In the genomic region with DNA sequence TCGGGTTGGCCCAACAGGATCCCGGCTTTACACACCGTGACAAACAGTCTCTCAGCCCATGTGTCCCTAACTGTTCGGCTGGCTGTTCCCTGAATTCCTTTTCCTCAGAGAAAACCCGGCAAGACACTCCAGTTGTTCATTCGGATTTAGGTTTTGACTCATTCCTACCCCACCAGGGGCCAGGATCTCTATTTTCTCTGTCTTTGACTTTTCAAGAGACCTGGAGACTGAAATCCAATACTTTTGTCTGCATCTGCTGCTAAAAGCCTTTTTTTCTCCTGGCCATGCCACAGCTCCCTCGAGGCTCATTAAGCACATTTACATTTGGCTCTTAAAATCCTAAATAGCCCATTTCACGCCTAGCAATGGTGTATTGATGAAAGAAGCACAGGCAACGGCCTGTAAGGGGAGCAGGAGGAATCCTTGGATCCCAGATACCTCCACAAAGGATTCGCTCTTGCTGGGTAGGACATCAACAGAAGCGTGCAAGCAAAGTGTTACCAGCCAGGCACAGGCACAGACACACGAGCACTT, we compare ENCODE assay signal across 11 mouse cellular contexts.
A peak's percentile ranks its signal among the peaks of the same experiment; 100 is the strongest.
DNase-seq lines count a peak whose midpoint lies in the region; ATAC-seq and TF ChIP-seq lines count a peak whose summit lies in the region.
"Had no signal": no experiment of that assay in that cellular context is flagged by ENCODE, and none has a peak within 500 bp of the region (broad histone marks: within the 10 kb centered on the region; RNA-seq: fewer than 3 reads in every experiment).

No protein-coding gene starts in this region.

- peak overlapping the region; percentile 25; the same call in 1 of the 2 replicates for H3K4me2 ChIP-seq in embryonic facial prominence, embryonic 14.5 days (ENCODE audit: low read depth, low read length)
- no peak overlapping the region for H3K4me2 ChIP-seq in hindbrain, embryonic 15.5 days
- H3K4me2 ChIP-seq in midbrain, postnatal 0 days (ENCODE audit: low read depth, low read length, poor library complexity, severe bottlenecking): no peak overlapping the region
- H3K4me2 ChIP-seq: heart, embryonic 13.5 days had no signal

- H3K9me3 ChIP-seq in embryonic facial prominence, embryonic 14.5 days (ENCODE audit: control insufficient read depth, low read length): no peaks in the 10 kb centered on the region
- no peaks in the 10 kb centered on the region for H3K9me3 ChIP-seq in hindbrain, embryonic 15.5 days
- no peaks in the 10 kb centered on the region for H3K9me3 ChIP-seq in midbrain, postnatal 0 days (ENCODE audit: low read length)
- H3K9me3 ChIP-seq: G1E; heart, embryonic 13.5 days had no signal

- peak; percentile 7 for TF ChIP-seq CTCF in midbrain, postnatal 0 days (IDR thresholded peaks at IDR 0.05)

- no peak overlapping the region for H3K9ac ChIP-seq in embryonic facial prominence, embryonic 14.5 days (ENCODE audit: low read depth, low read length)
- H3K9ac ChIP-seq in hindbrain, embryonic 15.5 days: no peak overlapping the region
- H3K9ac ChIP-seq in midbrain, postnatal 0 days (replicated peaks; ENCODE audit: low read length, poor library complexity, severe bottlenecking): no peak overlapping the region
- H3K9ac ChIP-seq: heart, embryonic 13.5 days had no signal

- H3K27ac ChIP-seq in embryonic facial prominence, embryonic 14.5 days (replicated peaks; ENCODE audit: low read depth, low read length): peak overlapping the region; percentile 63
- H3K27ac ChIP-seq in hindbrain, embryonic 15.5 days (replicated peaks): peak overlapping the region; percentile 27
- H3K27ac ChIP-seq in midbrain, postnatal 0 days (ENCODE audit: low read depth, low read length): no peak overlapping the region
- H3K27ac ChIP-seq: heart, embryonic 13.5 days had no signal

- H3K27me3 ChIP-seq in embryonic facial prominence, embryonic 14.5 days (replicated peaks; ENCODE audit: control insufficient read depth, insufficient read depth, low read length): no peaks in the 10 kb centered on the region
- no peaks in the 10 kb centered on the region for H3K27me3 ChIP-seq in hindbrain, embryonic 15.5 days
- no peaks in the 10 kb centered on the region for H3K27me3 ChIP-seq in midbrain, postnatal 0 days (ENCODE audit: insufficient read depth, low read length)
- H3K27me3 ChIP-seq: heart, embryonic 13.5 days had no signal

- peak; percentile 76 for DNase-seq in embryo, embryonic 10.5 days (ENCODE audit: low spot score)
- peak; percentile 74 for DNase-seq in embryonic facial prominence, embryonic 14.5 days (ENCODE audit: low spot score)
- peak; percentile 75 for DNase-seq in midbrain, postnatal 0 days (ENCODE audit: low spot score)
- DNase-seq in ovary, postnatal 36 days (ENCODE audit: low spot score): no peak
- DNase-seq in lung, postnatal 10 days: no peak
- DNase-seq: lung, adult 18-20 months; thymus, postnatal 4 days had no signal

- no peaks in the 10 kb centered on the region for H3K36me3 ChIP-seq in embryonic facial prominence, embryonic 14.5 days (ENCODE audit: control insufficient read depth, insufficient read depth, low read length)
- H3K36me3 ChIP-seq in hindbrain, embryonic 15.5 days: no peaks in the 10 kb centered on the region
- no peaks in the 10 kb centered on the region for H3K36me3 ChIP-seq in midbrain, postnatal 0 days (ENCODE audit: insufficient read depth, low read length)
- H3K36me3 ChIP-seq: G1E; heart, embryonic 13.5 days had no signal

- ATAC-seq in embryonic facial prominence, embryonic 14.5 days (ENCODE audit: low read depth): peak; percentile 79
- peak; percentile 86 for ATAC-seq in hindbrain, embryonic 15.5 days (ENCODE audit: low FRiP score, low read depth)
- ATAC-seq in midbrain, postnatal 0 days (ENCODE audit: low FRiP score): no peak
- no peak for ATAC-seq in cerebellum, adult (ENCODE audit: insufficient number of reproducible peaks, low FRiP score, low TSS enrichment)

- 15% methylated on average over 12 of the region's 12 CpGs for WGBS in embryonic facial prominence, embryonic 14.5 days
- whole genome bisulfite sequencing in hindbrain, embryonic 15.5 days: 11% methylated on average over 12 of the region's 12 CpGs
- WGBS in midbrain, postnatal 0 days: 16% methylated on average over 12 of the region's 12 CpGs

- peaks cover 14% of the 10 kb centered on the region for H3K4me1 ChIP-seq in embryonic facial prominence, embryonic 14.5 days (ENCODE audit: control insufficient read depth, insufficient read depth, low read length)
- peaks cover 14% of the 10 kb centered on the region for H3K4me1 ChIP-seq in hindbrain, embryonic 15.5 days (replicated peaks)
- peaks cover 4% of the 10 kb centered on the region; the same call in 1 of the 2 replicates for H3K4me1 ChIP-seq in midbrain, postnatal 0 days (ENCODE audit: insufficient read depth, low read length)
- H3K4me1 ChIP-seq: heart, embryonic 13.5 days had no signal

- no peak overlapping the region for H3K4me3 ChIP-seq in embryonic facial prominence, embryonic 14.5 days (ENCODE audit: low read depth, low read length)
- no peak overlapping the region for H3K4me3 ChIP-seq in hindbrain, embryonic 15.5 days
- no peak overlapping the region for H3K4me3 ChIP-seq in midbrain, postnatal 0 days (ENCODE audit: low read depth, low read length)
- H3K4me3 ChIP-seq: heart, embryonic 13.5 days had no signal

Comparison
In these comparisons a context has a peak if more than half of its experiments do, and no peak if none do; other contexts are left out.
1. DNase-seq: peak in embryo, embryonic 10.5 days (single experiment), embryonic facial prominence, embryonic 14.5 days (single experiment) and midbrain, postnatal 0 days (single experiment); none in ovary, postnatal 36 days (single experiment) and lung, postnatal 10 days (single experiment).
2. ATAC-seq: peak in embryonic facial prominence, embryonic 14.5 days (single experiment) and hindbrain, embryonic 15.5 days (single experiment); none in midbrain, postnatal 0 days (single experiment) and cerebellum, adult (single experiment).